Mouse (Mus musculus) midbrain, embryonic 13.5 days (tissue): ENCODE measurements around the gene Apba1. TPM values are rescaled to one million over a fixed set of nuclear protein-coding genes. Genes with fewer than 3 reads are reported as not detected.

Source experiments
- ATAC-seq: fragments of 200-750 bp; cut with Nextera tagmentation; 2 replicates; pipeline ENCODE4 v1.8.0; 2017; ENCODE audit warnings: mild to moderate bottlenecking, moderate TSS enrichment, moderate library complexity
- H3K27ac ChIP-seq: fragments of 300-500 bp; sonication (generic); 2 replicates; pipeline ENCODE4 v1.5.1; 2015; ENCODE audit warnings: inconsistent platforms, mild to moderate bottlenecking, moderate library complexity
- H3K27me3 ChIP-seq: fragments of 300-500 bp; sonication (generic); 2 replicates; pipeline ENCODE4 v1.6.1; 2015; ENCODE audit warnings: mild to moderate bottlenecking, inconsistent platforms
- H3K36me3 ChIP-seq: fragments of 300-500 bp; sonication (generic); 2 replicates; pipeline ENCODE4 v1.6.1; 2015; ENCODE audit warnings: mild to moderate bottlenecking, inconsistent platforms
- H3K4me1 ChIP-seq: fragments of 300-500 bp; sonication (generic); replicated peaks from 2 replicates; pipeline ENCODE4 v1.6.1; 2015; ENCODE audit warnings: inconsistent platforms
- H3K4me2 ChIP-seq: fragments of 300-500 bp; sonication (generic); replicated peaks from 2 replicates; pipeline ENCODE4 v1.6.1; 2015; ENCODE audit warnings: moderate library complexity, mild to moderate bottlenecking, inconsistent platforms
- H3K4me3 ChIP-seq: fragments of 300-500 bp; sonication (generic); replicated peaks from 2 replicates; pipeline ENCODE4 v1.5.1; 2015; ENCODE audit warnings: mild to moderate bottlenecking, inconsistent platforms
- H3K9ac ChIP-seq: fragments of 300-500 bp; sonication (generic); replicated peaks from 2 replicates; pipeline ENCODE4 v1.6.1; 2015; ENCODE audit warnings: mild to moderate bottlenecking, inconsistent platforms
- H3K9me3 ChIP-seq: fragments of 300-500 bp; sonication (generic); 2 replicates; pipeline ENCODE4 v1.6.1; 2016; ENCODE audit warnings: mild to moderate bottlenecking, inconsistent platforms
- WGBS: fragments of 180-500 bp; shearing (Covaris S2); methylation state at CpG from one replicate; pipeline ENCODE4 v1.1.7; 2015; 5-methylcytosine and 5-hydroxymethylcytosine counted together
- polyA plus RNA-seq: library from polyadenylated mRNA; unstranded; fragments of >200 nt; fragmentation: Nextera tagmentation; extraction: Ambion mirVana; gene quantifications from 2 replicates; pipeline ENCODE4 v1.2.1, GENCODE M21; 2015

The Apba1 gene
- polyA plus RNA-seq, 1 experiment from 2014 or later: 6.3 TPM

DNA sequence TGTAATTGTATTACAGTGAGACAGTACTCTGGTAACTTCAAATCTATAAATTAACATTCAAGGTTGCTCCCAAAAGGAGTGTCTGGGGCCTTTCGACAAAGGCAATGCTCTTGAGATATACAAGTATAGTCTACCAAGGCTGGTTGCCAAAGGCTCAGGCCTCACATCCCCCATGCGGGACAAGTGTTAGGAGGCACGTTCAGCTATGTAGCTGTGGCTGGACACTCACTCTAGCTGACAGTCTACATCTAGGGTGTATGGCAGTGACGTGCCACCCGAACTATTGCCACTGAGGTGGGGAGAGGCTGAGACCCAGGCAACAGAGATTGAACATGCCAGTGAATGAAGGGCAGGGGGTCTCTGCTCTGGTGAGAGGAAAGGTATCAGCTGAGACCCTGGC is 127.5 kb downstream of the Apba1 start:
- H3K9ac ChIP-seq: no peak overlapping the region
- H3K4me3 ChIP-seq: no peak overlapping the region
- ATAC-seq: no peak
- WGBS: 96% methylated on average over 5 of the region's 5 CpGs
- no peaks in the 10 kb centered on the region for H3K9me3 ChIP-seq
- H3K27me3 ChIP-seq: peaks cover 12% of the 10 kb centered on the region; the same call in 1 of the 2 replicates
- H3K4me2 ChIP-seq: no peak overlapping the region
- no peaks in the 10 kb centered on the region for H3K36me3 ChIP-seq
- H3K4me1 ChIP-seq: no peaks in the 10 kb centered on the region
- H3K27ac ChIP-seq: no peak overlapping the region

DNA sequence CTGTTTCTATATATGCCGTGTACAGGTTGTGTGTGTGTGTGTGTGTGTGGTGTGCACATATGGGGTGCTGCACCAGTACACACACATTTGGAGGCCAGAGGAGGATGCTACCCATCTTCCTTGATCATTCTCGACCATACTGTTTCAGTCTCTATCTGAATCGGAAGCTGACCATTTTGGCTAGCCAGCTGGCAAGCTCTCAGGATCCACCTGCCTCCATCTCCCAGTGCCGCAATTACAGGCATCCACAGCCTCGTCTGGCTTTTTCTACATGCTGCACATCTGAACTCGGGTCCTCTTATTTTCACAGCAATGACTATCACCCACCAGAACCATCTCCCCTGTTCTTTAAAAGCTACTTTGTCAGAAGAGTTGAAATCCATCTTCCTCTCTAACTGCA is 132.7 kb downstream of the Apba1 start:
- no peaks in the 10 kb centered on the region for H3K9me3 ChIP-seq
- H3K4me1 ChIP-seq: peaks cover 14% of the 10 kb centered on the region
- no peak for ATAC-seq
- no peak overlapping the region for H3K9ac ChIP-seq
- peaks cover 7% of the 10 kb centered on the region for H3K36me3 ChIP-seq
- H3K27ac ChIP-seq: no peak overlapping the region
- H3K27me3 ChIP-seq: peaks cover 63% of the 10 kb centered on the region
- 88% methylated on average over 6 of the region's 6 CpGs for WGBS
- no peak overlapping the region for H3K4me2 ChIP-seq
- H3K4me3 ChIP-seq: no peak overlapping the region

DNA sequence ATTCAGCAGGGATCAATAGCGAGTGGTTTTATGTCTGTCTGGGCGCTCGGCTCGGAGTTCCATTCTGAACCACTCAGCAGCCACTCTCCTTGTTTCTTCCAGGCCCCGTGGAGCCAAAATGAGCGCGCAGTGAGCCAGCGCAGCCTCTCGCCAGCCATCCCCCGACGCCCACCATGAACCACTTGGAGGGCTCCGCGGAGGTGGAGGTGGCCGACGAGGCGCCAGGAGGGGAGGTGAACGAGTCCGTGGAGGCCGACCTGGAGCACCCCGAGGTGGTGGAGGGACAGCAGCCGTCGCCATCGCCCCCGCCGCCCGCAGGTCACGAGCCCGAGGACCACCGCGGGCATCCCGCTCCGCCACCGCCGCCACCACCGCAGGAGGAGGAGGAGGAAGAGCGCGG is 133.9 kb downstream of the Apba1 start:
- Histone ChIP-seq H3K9me3 (no peaks in the 10 kb centered on the region), H3K4me3 (peak overlapping the region; percentile 41), H3K27ac (no peak overlapping the region), H3K27me3 (peaks cover 75% of the 10 kb centered on the region), H3K4me2 (peak overlapping the region; percentile 56), H3K9ac (peak overlapping the region; percentile 41), H3K4me1 (peaks cover 14% of the 10 kb centered on the region), H3K36me3 (peaks cover 7% of the 10 kb centered on the region)
- 23% methylated on average over 37 of the region's 37 CpGs for WGBS
- ATAC-seq: peak; percentile 28

DNA sequence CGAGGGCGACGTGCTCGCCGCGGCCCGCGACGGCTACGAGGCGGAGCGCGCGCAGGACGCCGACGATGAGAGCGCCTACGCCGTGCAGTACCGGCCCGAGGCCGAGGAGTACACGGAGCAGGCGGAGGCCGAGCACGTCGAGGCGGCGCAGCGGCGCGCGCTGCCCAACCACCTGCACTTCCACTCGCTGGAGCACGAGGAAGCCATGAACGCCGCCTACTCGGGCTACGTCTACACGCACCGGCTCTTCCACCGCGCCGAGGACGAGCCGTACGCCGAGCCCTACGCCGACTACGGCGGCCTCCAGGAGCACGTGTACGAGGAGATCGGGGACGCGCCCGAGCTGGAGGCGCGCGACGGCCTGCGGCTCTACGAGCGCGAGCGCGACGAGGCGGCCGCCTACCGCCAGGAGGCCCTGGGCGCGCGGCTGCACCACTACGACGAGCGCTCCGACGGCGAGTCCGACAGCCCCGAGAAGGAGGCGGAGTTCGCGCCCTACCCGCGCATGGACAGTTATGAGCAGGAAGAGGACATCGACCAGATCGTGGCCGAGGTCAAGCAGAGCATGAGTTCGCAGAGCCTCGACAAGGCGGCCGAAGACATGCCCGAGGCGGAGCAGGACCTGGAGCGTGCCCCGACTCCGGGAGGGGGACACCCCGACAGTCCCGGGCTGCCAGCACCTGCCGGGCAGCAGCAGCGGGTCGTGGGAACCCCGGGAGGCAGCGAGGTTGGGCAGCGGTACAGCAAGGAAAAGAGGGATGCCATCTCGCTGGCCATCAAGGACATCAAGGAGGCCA is 134.6 kb downstream of the Apba1 start:
- peak overlapping the region; percentile 41 for H3K9ac ChIP-seq
- WGBS: 23% methylated on average over 109 of the region's 110 CpGs
- peak; percentile 89 for ATAC-seq
- H3K36me3 ChIP-seq: peaks cover 7% of the 10 kb centered on the region
- H3K27me3 ChIP-seq: peaks cover 75% of the 10 kb centered on the region
- H3K4me1 ChIP-seq: peaks cover 18% of the 10 kb centered on the region
- no peak overlapping the region for H3K27ac ChIP-seq
- H3K4me2 ChIP-seq: peak overlapping the region; percentile 56
- H3K4me3 ChIP-seq: peak overlapping the region; percentile 41
- H3K9me3 ChIP-seq: no peaks in the 10 kb centered on the region

DNA sequence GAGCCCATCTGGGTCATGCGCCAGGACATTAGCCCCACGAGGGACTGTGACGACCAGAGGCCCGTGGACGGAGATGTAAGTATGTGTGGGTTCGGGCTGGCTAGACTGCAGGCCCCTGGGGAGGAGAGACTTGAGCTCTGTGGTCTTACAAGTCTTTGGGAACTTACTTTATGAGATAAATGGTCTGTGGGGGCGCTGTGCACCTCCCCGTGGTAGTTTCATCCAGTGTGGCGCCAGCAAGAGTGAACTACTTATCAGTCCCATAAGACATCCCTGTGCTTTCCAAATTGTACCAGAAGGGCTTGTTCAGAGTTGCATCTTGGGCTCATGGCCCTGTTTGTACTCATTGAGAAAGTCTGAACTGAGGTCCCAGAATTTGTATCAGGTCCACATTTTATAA is 135.3 kb downstream of the Apba1 start:
- ATAC-seq: 0 out of 2 replicates have a peak, but pooled peaks have one; percentile 1
- Histone ChIP-seq H3K27me3 (peaks cover 75% of the 10 kb centered on the region), H3K27ac (no peak overlapping the region), H3K4me1 (peaks cover 24% of the 10 kb centered on the region), H3K9me3 (no peaks in the 10 kb centered on the region), H3K4me2 (no peak overlapping the region), H3K9ac (no peak overlapping the region), H3K36me3 (peaks cover 7% of the 10 kb centered on the region), H3K4me3 (no peak overlapping the region)
- 75% methylated on average over 9 of the region's 9 CpGs for WGBS

DNA sequence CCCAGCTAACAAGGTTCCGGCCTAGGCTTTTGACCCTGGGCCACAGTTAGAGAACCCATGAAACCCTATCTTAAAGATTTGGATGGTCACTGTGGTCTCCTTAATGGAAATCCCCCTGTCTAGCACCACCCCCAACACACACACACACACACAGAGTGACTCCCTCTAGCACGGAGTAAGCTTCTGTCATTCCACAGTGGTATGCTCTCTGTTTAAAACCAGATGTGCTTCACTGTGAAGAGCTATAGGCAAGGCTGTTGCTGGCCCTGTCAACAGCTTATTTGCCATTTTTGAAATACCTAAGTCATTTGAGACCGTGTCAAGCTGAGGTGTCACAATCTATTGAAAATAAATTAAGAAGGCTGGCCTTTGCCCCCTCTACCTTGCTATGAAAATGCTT is 136.1 kb downstream of the Apba1 start:
- H3K4me2 ChIP-seq: no peak overlapping the region
- no peaks in the 10 kb centered on the region for H3K9me3 ChIP-seq
- peaks cover 78% of the 10 kb centered on the region for H3K27me3 ChIP-seq
- peaks cover 25% of the 10 kb centered on the region for H3K4me1 ChIP-seq
- no peak overlapping the region for H3K4me3 ChIP-seq
- WGBS: 76% methylated on average over 3 of the region's 3 CpGs
- no peak overlapping the region for H3K27ac ChIP-seq
- H3K36me3 ChIP-seq: peaks cover 7% of the 10 kb centered on the region
- no peak overlapping the region for H3K9ac ChIP-seq
- ATAC-seq: no peak

DNA sequence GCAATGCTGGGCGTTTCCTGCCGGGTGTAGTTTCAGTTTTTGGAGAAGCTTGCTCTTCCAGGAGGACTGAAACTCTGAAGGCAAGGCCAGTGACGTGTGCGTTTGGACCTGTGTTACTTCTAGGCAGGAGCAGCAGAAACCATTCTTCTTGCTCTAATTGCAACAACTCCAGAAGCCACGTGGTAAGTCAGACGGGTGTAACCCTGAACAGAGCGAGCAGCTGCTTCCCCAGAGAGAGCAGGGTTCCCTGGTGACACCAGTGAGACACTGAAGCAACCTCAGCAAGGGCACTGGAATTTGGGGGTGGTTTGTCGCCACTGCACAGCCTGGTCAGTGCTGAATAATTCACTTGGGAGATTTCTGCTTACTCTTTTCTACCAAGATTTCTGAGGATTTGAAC is 138.2 kb downstream of the Apba1 start:
- Histone ChIP-seq H3K9me3 (no peaks in the 10 kb centered on the region), H3K4me2 (no peak overlapping the region), H3K4me3 (no peak overlapping the region), H3K27ac (no peak overlapping the region), H3K36me3 (peaks cover 7% of the 10 kb centered on the region), H3K9ac (no peak overlapping the region), H3K27me3 (peaks cover 64% of the 10 kb centered on the region), H3K4me1 (peaks cover 29% of the 10 kb centered on the region)
- no peak for ATAC-seq
- 74% methylated on average over 8 of the region's 8 CpGs for WGBS

DNA sequence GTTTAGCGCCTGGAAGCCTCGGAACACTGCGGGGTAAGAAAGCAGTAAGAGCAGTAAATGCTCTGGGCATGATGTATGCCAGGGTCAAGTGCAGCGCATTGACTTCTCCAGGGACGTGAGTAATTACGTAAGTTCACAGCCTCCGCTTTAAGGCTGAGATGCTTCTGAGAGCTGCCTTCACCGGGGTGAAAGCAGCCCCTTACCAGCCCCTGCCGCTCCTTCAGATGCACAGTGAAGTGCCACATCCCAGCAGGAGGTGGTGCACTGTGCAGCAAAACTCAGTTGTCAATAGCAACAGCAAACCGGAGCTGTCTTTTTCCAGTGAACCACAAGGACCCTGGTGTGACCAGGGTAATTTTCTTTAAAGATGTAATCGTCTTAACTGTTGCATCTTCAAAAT is 139.8 kb downstream of the Apba1 start:
- peaks cover 18% of the 10 kb centered on the region for H3K4me1 ChIP-seq
- H3K9ac ChIP-seq: no peak overlapping the region
- ATAC-seq: peak; percentile 74
- no peaks in the 10 kb centered on the region for H3K9me3 ChIP-seq
- 23% methylated on average over 11 of the region's 11 CpGs for WGBS
- no peak overlapping the region for H3K4me3 ChIP-seq
- H3K27me3 ChIP-seq: peaks cover 51% of the 10 kb centered on the region
- H3K36me3 ChIP-seq: peaks cover 4% of the 10 kb centered on the region
- no peak overlapping the region for H3K4me2 ChIP-seq
- no peak overlapping the region for H3K27ac ChIP-seq

DNA sequence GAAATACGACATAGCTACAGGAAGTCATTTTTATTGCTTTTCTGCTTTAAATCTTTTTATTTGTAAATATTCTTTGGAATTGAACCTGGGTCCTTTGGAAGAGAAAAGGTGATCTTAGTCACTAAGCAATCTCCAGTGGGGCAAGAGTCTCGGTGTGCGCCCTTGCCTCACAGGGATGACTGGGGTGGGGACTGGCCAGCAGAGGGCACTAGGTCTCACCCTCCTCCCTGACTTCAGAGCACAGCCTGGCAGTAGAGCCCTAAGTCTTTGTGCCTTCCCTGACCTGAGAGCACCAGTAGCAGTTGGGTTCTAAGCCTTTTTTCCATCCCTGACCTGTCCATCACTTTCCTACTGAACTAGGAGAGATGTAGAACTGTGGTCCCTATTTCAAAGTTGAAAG is 142.5 kb downstream of the Apba1 start:
- Histone ChIP-seq H3K4me1 (peaks cover 28% of the 10 kb centered on the region), H3K4me3 (no peak overlapping the region), H3K9me3 (no peaks in the 10 kb centered on the region), H3K9ac (no peak overlapping the region), H3K27ac (no peak overlapping the region), H3K4me2 (no peak overlapping the region), H3K36me3 (no peaks in the 10 kb centered on the region), H3K27me3 (peaks cover 26% of the 10 kb centered on the region)
- ATAC-seq: no peak
- WGBS: 64% methylated on average over 3 of the region's 3 CpGs

DNA sequence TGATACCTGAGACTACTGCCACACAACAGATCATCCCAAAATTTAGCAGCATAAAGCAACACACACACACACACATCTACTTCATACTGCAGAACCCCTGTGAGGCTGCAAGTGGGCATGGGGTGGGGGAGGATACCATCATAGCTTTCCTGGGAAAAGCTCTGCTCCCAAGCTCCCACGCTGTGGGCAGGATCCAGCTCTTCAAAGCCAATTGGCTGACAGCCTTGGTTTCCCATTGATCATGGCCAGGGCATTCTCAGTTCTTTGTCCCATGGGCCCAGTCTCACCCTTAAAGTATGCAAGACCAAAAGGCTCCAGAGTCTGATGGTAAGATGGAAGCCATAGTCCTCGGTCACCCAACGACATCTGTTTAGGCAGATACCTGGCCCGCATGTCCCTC is 143.1 kb downstream of the Apba1 start:
- Histone ChIP-seq H3K27ac (no peak overlapping the region), H3K4me2 (no peak overlapping the region), H3K9ac (no peak overlapping the region), H3K4me3 (no peak overlapping the region), H3K9me3 (no peaks in the 10 kb centered on the region), H3K36me3 (no peaks in the 10 kb centered on the region), H3K4me1 (peaks cover 28% of the 10 kb centered on the region), H3K27me3 (peaks cover 20% of the 10 kb centered on the region)
- no peak for ATAC-seq
- 95% methylated on average over 4 of the region's 4 CpGs for WGBS

DNA sequence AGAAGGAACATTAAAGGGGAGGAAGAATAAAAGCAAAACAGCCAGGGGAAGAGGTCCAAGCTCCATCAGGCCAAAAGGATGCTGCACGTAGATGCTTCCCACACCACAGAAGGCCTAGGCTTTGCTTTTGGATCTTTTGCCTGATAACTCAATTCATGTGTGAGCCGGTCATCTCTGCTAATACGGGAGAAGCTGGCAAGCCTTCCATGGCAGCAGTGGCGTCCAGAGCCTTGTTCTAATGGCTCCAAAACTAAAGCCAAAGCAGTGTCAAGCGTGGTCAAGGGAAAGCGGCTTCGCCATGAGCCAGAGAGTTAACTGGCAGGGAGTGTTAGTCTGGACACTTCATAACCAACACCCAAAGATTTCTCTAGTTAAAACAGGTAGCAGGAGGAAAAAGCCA is 144.4 kb downstream of the Apba1 start:
- Histone ChIP-seq H3K27me3 (peaks cover 12% of the 10 kb centered on the region; the same call in 1 of the 2 replicates), H3K9ac (no peak overlapping the region), H3K36me3 (no peaks in the 10 kb centered on the region), H3K4me3 (no peak overlapping the region), H3K4me1 (peaks cover 27% of the 10 kb centered on the region), H3K27ac (no peak overlapping the region), H3K9me3 (no peaks in the 10 kb centered on the region), H3K4me2 (no peak overlapping the region)
- ATAC-seq: no peak
- 90% methylated on average over 7 of the region's 7 CpGs for WGBS

DNA sequence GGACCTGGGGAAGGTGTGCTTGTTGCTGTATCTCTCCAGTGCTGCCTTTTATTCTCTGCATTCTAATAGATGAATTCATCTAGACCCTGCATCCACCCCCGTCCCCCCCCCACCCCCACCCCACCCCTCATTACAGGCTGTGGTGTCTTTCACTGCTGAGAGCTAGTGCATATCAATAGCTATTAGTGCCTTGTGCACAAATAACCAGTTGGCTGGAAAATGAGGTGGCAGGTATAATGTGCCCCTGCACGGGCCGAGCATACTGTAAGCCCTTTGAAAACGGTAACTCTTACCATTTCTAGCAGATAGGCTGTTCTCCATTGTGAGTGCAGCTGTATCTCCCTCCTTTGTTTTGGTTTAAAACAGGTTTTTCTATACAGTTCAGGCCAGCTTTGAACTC is 146.2 kb downstream of the Apba1 start:
- no peak overlapping the region for H3K4me3 ChIP-seq
- ATAC-seq: peak; percentile 48
- H3K27ac ChIP-seq: no peak overlapping the region

DNA sequence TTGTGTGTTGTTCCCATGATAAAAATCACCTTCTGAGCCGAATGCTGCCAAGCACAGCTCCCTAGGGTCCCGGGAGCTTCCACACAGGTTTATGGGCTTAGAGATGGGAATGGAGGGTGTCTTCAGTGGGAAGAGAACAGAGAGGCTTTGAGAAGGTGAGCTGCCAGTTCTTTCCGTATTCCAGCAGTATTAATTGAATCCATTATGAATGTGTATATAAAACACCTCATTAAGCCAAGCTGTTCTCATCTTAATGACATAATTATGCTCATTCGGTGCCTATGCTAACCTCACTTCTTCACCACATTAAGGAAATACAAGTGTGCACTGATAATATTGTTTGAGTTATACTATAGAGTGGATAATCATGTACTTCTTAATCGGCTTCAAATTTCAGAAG is 147.1 kb downstream of the Apba1 start:
- H3K9me3 ChIP-seq: no peaks in the 10 kb centered on the region
- ATAC-seq: no peak
- no peak overlapping the region for H3K4me2 ChIP-seq
- no peak overlapping the region for H3K27ac ChIP-seq
- H3K27me3 ChIP-seq: peaks cover 3% of the 10 kb centered on the region; the same call in 1 of the 2 replicates
- no peak overlapping the region for H3K4me3 ChIP-seq
- WGBS: 76% methylated on average over 5 of the region's 5 CpGs
- no peak overlapping the region for H3K9ac ChIP-seq
- no peaks in the 10 kb centered on the region for H3K36me3 ChIP-seq
- peaks cover 13% of the 10 kb centered on the region for H3K4me1 ChIP-seq

More for the DNA sequence above, 146.2 kb downstream of the Apba1 start:
- no peaks in the 10 kb centered on the region for H3K9me3 ChIP-seq
- no peak overlapping the region for H3K4me2 ChIP-seq
- 66% methylated on average over 4 of the region's 4 CpGs for WGBS
- no peaks in the 10 kb centered on the region for H3K36me3 ChIP-seq
- peaks cover 7% of the 10 kb centered on the region; the same call in 1 of the 2 replicates for H3K27me3 ChIP-seq
- H3K4me1 ChIP-seq: peaks cover 16% of the 10 kb centered on the region
- no peak overlapping the region for H3K9ac ChIP-seq
